Mouse (Mus musculus) mouse trophoblast stem cell (cell line): ENCODE data around the gene Hs6st3.

Source experiments
- in situ Hi-C, 2 experiments: fragments of 300-500 bp; cut with MseI, MboI; formaldehyde crosslinking; loops; 2 replicates in 1 of 2; 3 replicates in 1 of 2; pipeline ENCODE4 v1.15.1; 2025

The Hs6st3 gene

GRCm38 (mm10) chr14:119789457-119789856 lies 651.3 kb downstream of the Hs6st3 start:
- in situ Hi-C loops, result no loop called here

- in situ Hi-C loops, result no loop called here
Measured at GRCm38 (mm10) chr14:119797172-119797850, 659.2 kb downstream of the Hs6st3 start.

- in situ Hi-C loops, result no loop called here
Measured at GRCm38 (mm10) chr14:119798561-119798960, 660.4 kb downstream of the Hs6st3 start.

GRCm38 (mm10) chr14:119800856-119801255 lies 662.7 kb downstream of the Hs6st3 start:
- in situ Hi-C loops, result no loop called here

DNA sequence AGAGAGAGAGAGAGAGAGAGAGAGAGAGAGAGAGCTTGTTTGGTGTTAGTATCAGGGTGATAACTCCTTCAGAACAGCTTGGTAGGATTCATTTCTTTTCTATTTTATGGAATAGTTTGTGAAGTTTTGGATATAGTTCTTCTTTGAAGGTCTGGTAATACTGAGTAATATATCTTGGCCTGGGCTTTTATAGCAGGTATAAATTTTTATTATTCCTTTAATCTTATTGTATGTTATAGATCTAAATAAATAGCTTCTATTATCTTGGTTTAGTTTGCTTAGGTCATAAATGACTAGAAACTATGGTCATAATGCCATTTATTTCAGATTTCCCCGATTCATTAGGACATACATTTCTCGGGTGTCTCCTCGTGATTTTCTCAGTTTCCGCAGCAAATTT lies 675.8 kb downstream of the Hs6st3 start:
- in situ Hi-C loops, result no loop called here

- in situ Hi-C loops, result no loop called here
Measured at GRCm38 (mm10) chr14:119815616-119816015, 677.5 kb downstream of the Hs6st3 start.

DNA sequence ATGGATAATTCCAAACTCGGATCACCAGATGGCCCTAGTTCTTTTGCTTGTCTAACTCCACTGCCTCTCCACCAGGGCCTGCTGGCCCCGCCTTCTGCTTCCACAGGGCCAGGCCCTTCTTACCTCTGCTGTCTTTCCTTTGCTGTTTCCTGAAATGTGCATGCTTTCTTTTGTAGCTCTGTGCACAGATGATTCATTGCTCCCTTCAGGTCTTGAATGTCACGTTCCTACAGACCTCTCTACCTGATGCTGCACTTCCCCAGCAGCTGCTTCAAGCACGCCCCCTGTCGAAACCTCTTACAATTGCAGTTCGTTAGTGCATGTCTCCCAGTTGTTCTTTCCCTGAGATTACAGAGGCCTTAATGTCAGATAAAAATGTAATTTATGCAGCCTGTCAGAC lies 682.4 kb downstream of the Hs6st3 start:
- in situ Hi-C loops, result no loop called here

- in situ Hi-C loops, result no loop called here
Measured at GRCm38 (mm10) chr14:119831165-119832011, 693.2 kb downstream of the Hs6st3 start.

DNA sequence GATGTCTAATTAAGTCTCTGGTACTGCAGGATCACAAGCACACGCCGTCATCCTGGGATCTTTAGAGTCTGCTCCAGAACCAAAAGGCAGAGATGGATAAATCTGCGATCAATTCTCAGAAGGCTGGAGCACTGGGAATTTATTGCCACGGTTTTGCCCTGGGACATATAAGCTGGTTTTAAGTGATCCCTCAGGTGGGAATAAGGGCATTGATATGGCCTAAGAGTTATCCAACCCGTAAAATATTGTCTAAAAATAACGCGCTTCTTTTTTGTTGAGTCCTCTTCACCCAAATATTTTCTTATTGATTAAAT lies 693.8 kb downstream of the Hs6st3 start:
- in situ Hi-C loops, result no loop called here

DNA sequence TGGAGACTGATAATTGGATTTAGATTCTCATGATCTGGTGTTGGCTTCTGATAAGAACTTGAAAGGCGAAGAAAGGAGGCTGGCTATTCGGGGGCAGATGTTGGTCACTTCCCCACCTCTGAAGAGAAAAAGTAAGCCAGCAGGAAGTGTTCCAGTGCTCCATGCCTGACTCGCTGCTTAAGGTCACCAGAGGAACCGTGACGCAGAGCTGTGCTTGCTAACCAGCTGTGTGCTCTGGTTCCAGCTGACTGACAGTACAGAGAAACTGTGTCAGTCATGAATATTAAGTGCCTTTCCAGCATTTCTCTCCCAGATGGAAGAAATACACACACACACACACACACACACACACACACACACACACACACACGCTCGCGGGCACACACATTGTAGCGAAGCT lies 694.8 kb downstream of the Hs6st3 start:
- in situ Hi-C loops, result no loop called here

DNA sequence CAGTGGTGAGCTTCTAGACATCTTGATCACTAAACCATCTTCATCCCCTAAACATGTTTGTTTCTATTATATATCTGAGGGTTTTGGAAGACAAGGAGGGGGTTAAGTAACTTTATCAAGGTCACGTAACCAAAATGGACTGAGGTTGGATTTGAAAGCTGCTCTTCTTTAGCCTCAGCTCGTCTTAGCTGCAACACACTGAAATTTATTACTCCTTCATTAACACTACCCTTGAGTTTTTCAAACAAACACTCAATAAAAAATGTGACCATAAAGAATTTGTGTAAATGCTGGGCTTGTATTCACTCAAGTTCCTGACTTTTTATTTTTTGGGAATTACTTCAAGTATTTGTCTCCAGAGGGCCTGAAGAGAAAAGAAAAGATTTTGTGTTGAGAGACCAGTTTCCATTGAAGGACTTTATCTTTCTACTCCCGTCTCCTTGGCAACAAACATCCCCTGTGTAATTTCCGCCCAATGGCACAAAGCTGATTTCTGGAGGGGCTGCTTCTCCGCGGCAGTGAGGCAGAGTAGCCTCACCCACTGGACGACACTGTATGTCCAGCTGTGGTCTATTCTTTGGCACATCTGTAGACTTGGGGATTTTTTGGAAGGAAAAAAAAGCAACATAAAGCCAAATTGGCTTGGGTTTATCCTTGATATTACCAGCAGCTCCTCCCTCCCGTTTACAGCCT lies 696.0 kb downstream of the Hs6st3 start:
- in situ Hi-C loops, result no loop called here

DNA sequence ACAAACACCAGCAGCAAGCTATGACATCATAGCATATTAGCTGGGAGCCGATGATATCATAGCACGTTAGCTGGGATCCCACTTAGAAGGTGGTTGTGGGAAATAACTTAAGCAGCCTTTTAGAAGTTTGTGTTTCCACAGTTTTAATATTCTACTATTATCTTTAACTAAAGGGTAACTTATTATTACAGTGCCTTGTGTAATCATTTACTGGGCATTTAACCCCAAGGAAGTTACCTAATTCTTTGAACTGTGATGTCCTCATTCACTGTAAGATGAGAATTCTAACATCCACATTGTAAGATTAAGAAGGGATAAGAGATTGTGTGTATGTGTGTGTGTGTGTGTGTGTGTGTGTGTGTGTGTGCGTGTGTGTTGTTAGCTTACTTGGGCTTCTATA lies 697.9 kb downstream of the Hs6st3 start:
- in situ Hi-C loops, result no loop called here

DNA sequence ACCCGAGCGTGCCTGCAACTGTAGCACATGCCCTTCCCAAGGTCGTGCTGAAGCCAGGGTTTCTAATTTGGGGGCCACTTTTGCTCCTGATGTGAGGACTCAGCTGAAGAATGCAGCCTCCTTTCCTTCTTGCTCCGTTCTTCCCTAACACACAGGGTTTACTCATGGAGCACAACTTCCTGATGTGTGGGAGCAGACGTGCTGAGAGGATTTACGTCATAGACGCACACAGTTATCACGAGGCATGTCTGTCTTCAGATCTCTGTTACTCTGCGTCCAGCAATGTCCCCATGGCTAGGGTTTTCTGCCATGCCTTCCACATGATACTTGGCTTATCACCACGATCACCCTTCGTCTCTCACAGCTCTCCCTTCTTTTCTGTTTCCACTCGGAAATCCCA lies 709.4 kb downstream of the Hs6st3 start:
- in situ Hi-C loops, result no loop called here

- in situ Hi-C loops, result no loop called here
Measured at GRCm38 (mm10) chr14:119848759-119849298, 710.7 kb downstream of the Hs6st3 start.

DNA sequence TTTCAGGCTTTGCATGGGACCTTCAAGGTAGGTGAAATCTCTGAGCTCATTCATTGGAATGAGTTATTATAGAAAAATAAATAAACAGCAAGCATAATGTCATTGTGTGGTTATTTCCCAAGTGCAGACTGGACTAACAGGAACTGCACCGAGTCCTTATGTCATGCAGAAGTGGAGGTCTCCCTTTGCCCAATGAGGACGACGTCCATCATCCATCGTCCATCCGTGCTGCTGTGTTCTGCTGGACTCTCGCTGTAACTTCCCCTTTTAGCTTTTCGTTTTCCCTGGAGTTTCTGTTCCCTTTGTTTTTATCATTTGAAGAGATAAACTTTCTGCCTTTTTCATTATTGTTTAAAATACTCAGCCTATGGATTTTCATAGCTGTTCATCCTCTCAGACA lies 711.2 kb downstream of the Hs6st3 start:
- in situ Hi-C loops, result no loop called here

DNA sequence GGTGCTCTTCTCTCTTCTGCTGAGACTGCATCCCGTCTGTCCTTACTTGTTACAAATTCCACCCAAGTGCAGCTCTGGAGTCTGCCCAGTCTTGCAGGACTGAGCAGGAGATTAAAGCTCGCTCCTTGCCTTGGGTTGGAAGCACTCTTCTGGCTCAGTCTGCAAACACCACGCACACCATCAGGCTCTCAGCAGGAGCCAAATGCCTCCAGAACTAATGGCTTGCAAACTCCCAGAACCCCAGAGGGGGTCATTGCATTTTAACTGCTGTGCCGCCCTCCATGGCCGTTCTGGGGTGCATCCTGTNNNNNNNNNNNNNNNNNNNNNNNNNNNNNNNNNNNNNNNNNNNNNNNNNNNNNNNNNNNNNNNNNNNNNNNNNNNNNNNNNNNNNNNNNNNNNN lies 714.0 kb downstream of the Hs6st3 start:
- in situ Hi-C loops, result no loop called here

DNA sequence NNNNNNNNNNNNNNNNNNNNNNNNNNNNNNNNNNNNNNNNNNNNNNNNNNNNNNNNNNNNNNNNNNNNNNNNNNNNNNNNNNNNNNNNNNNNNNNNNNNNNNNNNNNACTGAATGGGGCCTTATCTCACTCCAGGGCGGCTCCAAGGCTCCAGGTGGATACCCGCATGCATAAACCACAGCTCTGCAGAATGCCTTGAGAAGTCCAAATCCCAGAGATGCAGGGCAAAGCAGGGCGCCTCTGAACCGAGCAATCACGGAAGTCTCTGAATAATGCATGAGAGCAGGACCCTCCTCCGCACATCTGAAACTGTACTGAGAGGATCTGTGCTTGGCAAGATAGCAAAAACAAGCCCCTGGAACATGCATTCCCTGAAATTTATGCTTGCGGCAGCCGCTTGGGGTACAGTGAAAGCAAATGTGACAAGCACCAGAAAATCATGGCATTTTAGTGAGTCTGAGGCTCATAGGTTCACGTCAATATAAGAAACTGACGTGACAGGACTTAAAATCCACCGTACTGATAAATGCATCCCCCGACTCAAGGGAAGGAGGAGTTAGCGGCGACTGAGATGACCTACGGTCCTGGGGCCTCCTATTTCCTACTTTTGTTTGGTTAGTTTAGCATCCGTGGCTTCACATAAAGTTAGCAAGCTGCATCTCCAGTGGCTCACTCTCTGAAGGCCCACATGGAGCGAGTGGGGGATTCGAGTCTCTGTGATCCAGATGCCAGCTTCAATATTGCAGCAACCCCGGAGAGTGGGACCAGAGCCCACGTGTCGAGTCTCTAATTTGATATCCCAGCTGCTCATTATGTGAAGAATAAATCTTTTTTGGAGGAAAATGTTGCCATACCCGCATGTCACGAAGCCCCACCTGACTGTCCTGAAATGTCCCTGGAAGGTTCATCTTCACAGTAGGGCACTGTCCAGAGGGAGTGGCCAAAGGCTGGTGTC lies 719.5 kb downstream of the Hs6st3 start:
- in situ Hi-C loops, result no loop called here

DNA sequence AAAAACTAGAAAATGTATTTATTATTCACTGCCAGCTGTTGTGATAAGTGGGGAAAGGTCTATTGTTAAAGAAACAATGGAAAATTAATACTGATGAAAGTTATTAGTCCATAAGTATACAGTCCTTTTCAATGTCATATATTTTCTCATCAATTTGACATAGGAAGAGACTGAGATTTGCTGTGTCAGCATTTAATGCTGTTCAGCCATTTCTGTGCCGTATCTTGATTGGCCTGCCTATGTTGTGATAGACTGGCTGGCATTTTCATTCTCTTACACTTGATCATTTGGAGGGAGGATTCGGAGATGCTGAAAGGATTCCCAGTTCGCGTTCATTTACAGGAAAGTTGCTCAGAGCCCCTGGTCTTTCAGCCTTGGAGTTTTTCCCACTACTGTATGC lies 735.5 kb downstream of the Hs6st3 start:
- in situ Hi-C loops, result no loop called here

GRCm38 (mm10) chr14:119892922-119893321 lies 754.8 kb downstream of the Hs6st3 start:
- in situ Hi-C loops, result no loop called here

- in situ Hi-C loops, result no loop called here
Measured at GRCm38 (mm10) chr14:119895097-119895496, 757.0 kb downstream of the Hs6st3 start.

GRCm38 (mm10) chr14:119895765-119896465 lies 757.8 kb downstream of the Hs6st3 start:
- in situ Hi-C loops, result no loop called here
